Mouse (Mus musculus): Measurements from ENCODE around the gene Cpxm2. TPM values are rescaled to one million over a fixed set of nuclear protein-coding genes. Genes with fewer than 3 reads are reported as not detected.
A peak's percentile ranks its signal among the peaks of the same experiment; 100 is the strongest.

The Cpxm2 gene
- polyA plus RNA-seq, 1 experiment = 22.6 TPM

GRCm38 (mm10) chr7:132158321-132159025 is 3.9 kb upstream of the Cpxm2 start:
- Histone ChIP-seq H3K4me3 (ENCODE audit: insufficient read depth, low read length) (no peak overlapping the region), H3K4me1 (ENCODE audit: control insufficient read depth, insufficient read depth, low read length) (no peaks in the 10 kb centered on the region), H3K27ac (ENCODE audit: insufficient read depth, low read length) (no peak overlapping the region)
- TF ChIP-seq POLR2A (IDR thresholded peaks at IDR 0.05; ENCODE audit: low read depth, low read length) (no peak), CTCF (IDR thresholded peaks at IDR 0.05; ENCODE audit: borderline replicate concordance, insufficient read depth, low read length) (no peak)

DNA sequence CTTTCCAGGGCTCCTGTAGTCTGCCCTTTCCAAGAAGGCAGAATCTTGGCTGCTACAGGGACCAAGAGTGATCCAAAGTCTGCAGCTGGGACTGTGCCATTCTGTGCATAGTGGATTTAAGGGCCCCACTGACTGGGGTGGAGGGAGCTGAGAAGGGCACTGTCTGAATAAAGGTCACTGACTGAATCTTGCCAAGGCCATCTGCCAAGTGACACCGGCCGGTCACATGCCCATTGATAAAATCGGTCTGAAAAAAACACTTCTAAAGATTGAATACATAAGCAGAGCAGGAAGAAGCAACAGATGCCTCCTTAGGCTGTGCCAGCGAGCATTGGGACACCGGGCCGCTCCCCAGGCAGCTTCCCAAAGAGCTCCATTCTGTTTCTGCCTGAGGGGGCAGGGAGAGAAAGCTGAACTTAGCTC is 803 bp downstream of the Cpxm2 start:
- no peak overlapping the region for H3K4me3 ChIP-seq (ENCODE audit: insufficient read depth, low read length)
- H3K4me1 ChIP-seq (ENCODE audit: control insufficient read depth, insufficient read depth, low read length) = no peaks in the 10 kb centered on the region
- no peak for TF ChIP-seq POLR2A (IDR thresholded peaks at IDR 0.05; ENCODE audit: low read depth, low read length)
- TF ChIP-seq CTCF (IDR thresholded peaks at IDR 0.05; ENCODE audit: borderline replicate concordance, insufficient read depth, low read length) = no peak
- no peak overlapping the region for H3K27ac ChIP-seq (ENCODE audit: insufficient read depth, low read length)

GRCm38 (mm10) chr7:132145227-132145800 is 9.2 kb downstream of the Cpxm2 start:
- Histone ChIP-seq H3K4me1 (ENCODE audit: control insufficient read depth, insufficient read depth, low read length) (no peaks in the 10 kb centered on the region), H3K4me3 (ENCODE audit: insufficient read depth, low read length) (no peak overlapping the region), H3K27ac (ENCODE audit: insufficient read depth, low read length) (peak overlapping the region; percentile 42; the same call in 1 of the 2 replicates)
- TF ChIP-seq CTCF (IDR thresholded peaks at IDR 0.05; ENCODE audit: borderline replicate concordance, insufficient read depth, low read length) = no peak
- TF ChIP-seq POLR2A (IDR thresholded peaks at IDR 0.05; ENCODE audit: low read depth, low read length) = no peak

GRCm38 (mm10) chr7:132128687-132129086 is 25.9 kb downstream of the Cpxm2 start:
- no peaks in the 10 kb centered on the region for H3K4me1 ChIP-seq (ENCODE audit: control insufficient read depth, insufficient read depth, low read length)
- no peak overlapping the region for H3K27ac ChIP-seq (ENCODE audit: insufficient read depth, low read length)
- TF ChIP-seq POLR2A (IDR thresholded peaks at IDR 0.05; ENCODE audit: low read depth, low read length) = no peak
- no peak overlapping the region for H3K4me3 ChIP-seq (ENCODE audit: insufficient read depth, low read length)

- H3K4me3 ChIP-seq (ENCODE audit: insufficient read depth, low read length) = no peak overlapping the region
- TF ChIP-seq POLR2A (IDR thresholded peaks at IDR 0.05; ENCODE audit: low read depth, low read length) (no peak), CTCF (IDR thresholded peaks at IDR 0.05; ENCODE audit: borderline replicate concordance, insufficient read depth, low read length) (no peak)
- no peak overlapping the region for H3K27ac ChIP-seq (ENCODE audit: insufficient read depth, low read length)
- H3K4me1 ChIP-seq (ENCODE audit: control insufficient read depth, insufficient read depth, low read length) = no peaks in the 10 kb centered on the region; the same call in 1 of the 2 replicates
These were observed 29.6 kb downstream of the Cpxm2 start for GRCm38 (mm10) chr7:132124948-132125347.

- H3K4me1 ChIP-seq (ENCODE audit: control insufficient read depth, insufficient read depth, low read length) = no peaks in the 10 kb centered on the region; the same call in 1 of the 2 replicates
- no peak overlapping the region for H3K4me3 ChIP-seq (ENCODE audit: insufficient read depth, low read length)
- TF ChIP-seq POLR2A (IDR thresholded peaks at IDR 0.05; ENCODE audit: low read depth, low read length) = no peak
- TF ChIP-seq CTCF (IDR thresholded peaks at IDR 0.05; ENCODE audit: borderline replicate concordance, insufficient read depth, low read length) = no peak
- peak overlapping the region; percentile 84 for H3K27ac ChIP-seq (ENCODE audit: insufficient read depth, low read length)
These were observed 31.3 kb downstream of the Cpxm2 start for GRCm38 (mm10) chr7:132123211-132123610.

GRCm38 (mm10) chr7:132119817-132120216 is 34.7 kb downstream of the Cpxm2 start:
- Histone ChIP-seq H3K4me3 (ENCODE audit: insufficient read depth, low read length) (no peak overlapping the region), H3K27ac (ENCODE audit: insufficient read depth, low read length) (no peak overlapping the region), H3K4me1 (ENCODE audit: control insufficient read depth, insufficient read depth, low read length) (no peaks in the 10 kb centered on the region; the same call in 1 of the 2 replicates)
- no peak for TF ChIP-seq CTCF (IDR thresholded peaks at IDR 0.05; ENCODE audit: borderline replicate concordance, insufficient read depth, low read length)
- no peak for TF ChIP-seq POLR2A (IDR thresholded peaks at IDR 0.05; ENCODE audit: low read depth, low read length)

- H3K4me1 ChIP-seq (ENCODE audit: control insufficient read depth, insufficient read depth, low read length) = no peaks in the 10 kb centered on the region
- TF ChIP-seq CTCF (IDR thresholded peaks at IDR 0.05; ENCODE audit: borderline replicate concordance, insufficient read depth, low read length) (no peak), POLR2A (IDR thresholded peaks at IDR 0.05; ENCODE audit: low read depth, low read length) (no peak)
- H3K27ac ChIP-seq (ENCODE audit: insufficient read depth, low read length) = no peak overlapping the region
- H3K4me3 ChIP-seq (ENCODE audit: insufficient read depth, low read length) = no peak overlapping the region
These were observed 42.8 kb downstream of the Cpxm2 start for GRCm38 (mm10) chr7:132111770-132112169.

DNA sequence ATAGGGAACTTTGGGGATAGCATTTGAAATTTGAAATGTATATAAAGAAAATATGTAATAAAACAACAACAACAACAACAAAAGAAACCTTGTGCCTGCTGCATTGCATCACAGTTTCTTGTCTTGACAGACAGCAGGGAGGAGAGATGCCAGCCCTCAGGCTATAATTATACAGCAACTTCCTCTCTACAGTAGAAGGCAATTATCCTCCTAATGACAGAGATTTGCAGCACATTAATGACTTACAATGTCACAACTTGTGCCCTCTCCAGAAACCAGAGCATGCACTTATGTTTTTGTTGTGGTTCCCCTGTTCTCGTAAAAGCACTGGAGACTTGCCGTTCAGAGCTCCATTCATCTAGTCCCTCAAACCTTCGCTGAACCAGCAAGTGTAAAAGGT is 44.2 kb downstream of the Cpxm2 start:
- TF ChIP-seq POLR2A (IDR thresholded peaks at IDR 0.05; ENCODE audit: low read depth, low read length) (no peak), CTCF (IDR thresholded peaks at IDR 0.05; ENCODE audit: borderline replicate concordance, insufficient read depth, low read length) (no peak)
- no peak overlapping the region for H3K27ac ChIP-seq (ENCODE audit: insufficient read depth, low read length)
- H3K4me3 ChIP-seq (ENCODE audit: insufficient read depth, low read length) = no peak overlapping the region
- H3K4me1 ChIP-seq (ENCODE audit: control insufficient read depth, insufficient read depth, low read length) = no peaks in the 10 kb centered on the region

DNA sequence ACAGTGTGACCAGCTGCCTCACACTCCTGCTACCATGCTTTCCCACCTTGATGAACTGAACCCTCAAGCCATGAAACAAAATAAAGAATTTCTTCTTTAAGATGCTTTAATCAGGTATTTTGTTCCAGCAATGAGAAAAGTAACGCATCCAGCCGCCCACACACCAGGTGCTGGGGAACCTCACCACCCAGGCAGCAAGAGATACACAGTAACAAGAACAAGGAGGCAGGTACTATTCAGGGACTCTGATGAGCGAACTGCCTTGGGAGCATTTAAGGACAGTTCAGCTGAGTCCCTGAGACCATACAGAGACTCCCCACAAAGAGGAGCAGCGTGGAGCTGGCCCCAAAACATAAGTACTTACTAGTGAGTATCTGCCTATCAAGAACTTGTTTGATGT is 47.6 kb downstream of the Cpxm2 start:
- H3K27ac ChIP-seq (ENCODE audit: insufficient read depth, low read length) = no peak overlapping the region
- H3K4me3 ChIP-seq (ENCODE audit: insufficient read depth, low read length) = no peak overlapping the region
- TF ChIP-seq POLR2A (IDR thresholded peaks at IDR 0.05; ENCODE audit: low read depth, low read length) (no peak), CTCF (IDR thresholded peaks at IDR 0.05; ENCODE audit: borderline replicate concordance, insufficient read depth, low read length) (no peak)
- no peaks in the 10 kb centered on the region for H3K4me1 ChIP-seq (ENCODE audit: control insufficient read depth, insufficient read depth, low read length)

Data from embryonic fibroblast, embryonic 13.5 days (primary cell).